Mouse (Mus musculus) hindbrain, embryonic 11.5 days (tissue): ENCODE measurements around the gene Gart. TPM values are rescaled to one million over a fixed set of nuclear protein-coding genes. Genes with fewer than 3 reads are reported as not detected.
A peak's percentile ranks its signal among the peaks of the same experiment; 100 is the strongest.

ENCODE experiments used
- ATAC-seq: fragments of 200-750 bp; cut with Nextera tagmentation; 2 replicates; pipeline ENCODE4 v1.8.0; 2017; ENCODE audit warnings: mild to moderate bottlenecking, moderate TSS enrichment, moderate library complexity; ENCODE audit not compliant: low FRiP score
- DNase-seq: peaks from one replicate; pipeline ENCODE4 v3.0.0-alpha.2; 2015; ENCODE audit warnings: low spot score
- H3K27ac ChIP-seq: fragments of 300-500 bp; sonication (generic); 2 replicates; pipeline ENCODE4 v1.5.1; 2014; ENCODE audit warnings: mild to moderate bottlenecking, low read depth, low read length
- H3K27me3 ChIP-seq: fragments of 300-500 bp; sonication (generic); 2 replicates; pipeline ENCODE4 v1.6.1; 2014; ENCODE audit warnings: mild to moderate bottlenecking, low read length, moderate library complexity, mixed read lengths; ENCODE audit not compliant: control insufficient read depth, insufficient read depth
- H3K36me3 ChIP-seq: fragments of 300-500 bp; sonication (generic); 2 replicates; pipeline ENCODE4 v1.6.1; 2014; ENCODE audit warnings: mild to moderate bottlenecking, low read length, moderate library complexity, mixed read lengths; ENCODE audit not compliant: control insufficient read depth, insufficient read depth
- H3K4me1 ChIP-seq: fragments of 300-500 bp; sonication (generic); replicated peaks from 2 replicates; pipeline ENCODE4 v1.6.1; 2014; ENCODE audit warnings: low read length, mixed read lengths; ENCODE audit not compliant: control insufficient read depth, insufficient read depth
- H3K4me2 ChIP-seq: fragments of 300-500 bp; sonication (generic); replicated peaks from 2 replicates; pipeline ENCODE4 v1.6.1; 2014; ENCODE audit warnings: mild to moderate bottlenecking, low read depth, low read length
- H3K4me3 ChIP-seq: fragments of 300-500 bp; sonication (generic); 2 replicates; pipeline ENCODE4 v1.5.1; 2014; ENCODE audit warnings: low read depth, low read length
- H3K9ac ChIP-seq: fragments of 300-500 bp; sonication (generic); 2 replicates; pipeline ENCODE4 v1.6.1; 2014; ENCODE audit warnings: low read depth, low read length
- H3K9me3 ChIP-seq: fragments of 300-500 bp; sonication (generic); 2 replicates; pipeline ENCODE4 v1.6.1; 2016; ENCODE audit warnings: low read length; ENCODE audit not compliant: control insufficient read depth
- WGBS: fragments of 180-500 bp; shearing (Covaris S2); extraction: QIAGEN DNeasy Blood & Tissue Kit; methylation state at CpG from one replicate; pipeline ENCODE4 v1.1.7; 2014; 5-methylcytosine and 5-hydroxymethylcytosine counted together
- polyA plus RNA-seq: library from polyadenylated mRNA; unstranded; fragments of >200 nt; fragmentation: Nextera tagmentation; extraction: Ambion mirVana; gene quantifications from 2 replicates; pipeline ENCODE4 v1.2.1, GENCODE M21; 2014

The Gart gene
- polyA plus RNA-seq, 1 experiment from 2014 or later, result 82.5 TPM

DNA sequence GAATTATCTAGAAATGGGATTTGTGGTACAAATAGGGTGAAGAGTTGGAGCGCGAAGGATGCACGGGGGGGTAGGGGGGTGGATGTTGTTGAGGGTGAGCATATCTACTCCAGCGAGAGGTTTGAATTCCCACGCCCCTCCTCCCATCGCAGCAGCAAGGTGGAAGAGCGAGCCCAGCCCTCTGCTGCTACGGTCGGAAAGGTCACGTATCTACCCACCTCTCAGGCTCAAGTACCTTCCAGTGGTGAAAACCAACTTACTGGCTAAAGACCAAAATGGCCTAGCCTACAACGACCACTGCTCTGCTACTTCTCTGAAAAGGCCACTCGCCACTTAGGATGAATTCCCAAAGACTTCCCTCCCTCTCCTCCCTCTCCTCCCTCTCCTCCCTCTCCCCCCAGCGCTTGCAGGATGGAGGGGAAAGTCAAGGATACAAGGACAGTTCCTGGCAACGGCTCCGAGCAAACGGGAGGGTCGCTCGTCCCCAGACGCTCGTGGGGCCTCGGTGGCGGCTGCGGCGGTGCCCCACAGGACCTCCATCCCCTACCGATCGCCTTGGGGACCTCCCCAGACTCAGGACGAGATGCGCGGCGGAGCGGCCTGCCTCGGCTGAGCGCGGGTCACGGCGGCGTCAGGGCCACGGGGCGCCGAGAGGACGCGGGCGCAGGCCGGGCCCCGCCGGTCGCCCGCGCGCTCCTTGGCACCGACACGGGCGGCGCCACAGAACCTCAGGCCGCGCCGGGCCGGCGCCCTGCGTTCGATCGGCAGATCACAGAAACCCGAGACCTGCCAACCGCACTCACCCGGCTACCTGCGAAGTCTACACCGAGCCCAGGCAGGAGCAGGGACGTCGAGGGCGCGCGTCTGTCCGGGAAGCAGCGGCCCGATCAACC lies 49.7 kb downstream of the Gart start:
- WGBS, result 1% methylated on average over 67 of the region's 75 CpGs
- ATAC-seq (peak; percentile 10; the same call in 1 of the 2 replicates), DNase-seq (peak; percentile 72)
- H3K4me3 ChIP-seq, result peak overlapping the region; percentile 82
- H3K36me3 ChIP-seq, result no peaks in the 10 kb centered on the region
- H3K4me2 ChIP-seq, result peak overlapping the region; percentile 88
- no peaks in the 10 kb centered on the region for H3K4me1 ChIP-seq
- peak overlapping the region; percentile 80 for H3K9ac ChIP-seq
- no peaks in the 10 kb centered on the region for H3K9me3 ChIP-seq
- peak overlapping the region; percentile 61 for H3K27ac ChIP-seq
- H3K27me3 ChIP-seq, result peaks cover 4% of the 10 kb centered on the region; the same call in 1 of the 2 replicates

DNA sequence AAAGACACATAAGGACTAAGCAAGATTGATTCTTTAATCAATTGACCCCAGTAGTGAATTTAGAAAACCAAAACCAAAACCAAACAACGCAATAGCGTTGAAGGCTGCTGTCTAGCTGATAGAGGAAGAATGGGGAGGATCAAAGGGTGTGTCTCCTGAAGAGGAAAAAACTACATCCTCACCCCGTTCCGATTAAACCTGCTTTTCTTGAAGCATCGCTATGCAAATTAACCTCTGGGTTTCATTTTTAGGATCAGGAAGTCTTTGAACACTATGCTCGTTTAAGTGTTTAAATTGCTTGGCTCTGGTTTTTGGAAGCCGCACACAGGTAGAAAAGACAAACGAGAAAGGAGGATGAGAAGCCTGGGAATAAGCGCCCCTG lies 50.4 kb downstream of the Gart start:
- H3K4me2 ChIP-seq, result peak overlapping the region; percentile 88
- DNase-seq, result peak; percentile 8
- no peak for ATAC-seq
- H3K4me3 ChIP-seq, result peak overlapping the region; percentile 82
- H3K36me3 ChIP-seq, result no peaks in the 10 kb centered on the region
- no peak overlapping the region; the same call in 1 of the 2 replicates for H3K9ac ChIP-seq
- H3K27me3 ChIP-seq, result peaks cover 4% of the 10 kb centered on the region; the same call in 1 of the 2 replicates
- no peak overlapping the region for H3K27ac ChIP-seq
- no peaks in the 10 kb centered on the region for H3K4me1 ChIP-seq
- 21% methylated on average over 9 of the region's 9 CpGs for whole genome bisulfite sequencing
- H3K9me3 ChIP-seq, result no peaks in the 10 kb centered on the region

DNA sequence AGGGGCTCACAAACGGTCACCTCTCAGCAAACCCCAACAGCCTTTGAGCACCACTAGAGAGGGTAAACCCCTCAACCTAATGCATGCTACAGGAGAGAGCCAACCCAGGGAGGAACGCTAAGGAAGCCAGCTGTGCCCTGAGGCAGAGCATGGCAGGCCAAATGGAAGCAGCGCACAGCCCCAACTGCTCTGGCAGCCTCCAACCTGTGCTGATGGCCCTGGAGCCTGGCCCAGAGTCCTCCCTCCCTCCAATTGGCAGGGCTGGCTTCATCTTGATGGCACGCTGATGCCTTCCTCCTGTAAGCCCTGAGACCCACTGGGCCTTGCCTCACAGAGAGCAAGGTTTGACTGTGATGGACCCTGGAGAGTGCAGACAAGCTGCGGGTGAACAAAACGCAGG lies 51.7 kb downstream of the Gart start:
- 87% methylated on average over 6 of the region's 6 CpGs for WGBS
- no peak for DNase-seq

DNA sequence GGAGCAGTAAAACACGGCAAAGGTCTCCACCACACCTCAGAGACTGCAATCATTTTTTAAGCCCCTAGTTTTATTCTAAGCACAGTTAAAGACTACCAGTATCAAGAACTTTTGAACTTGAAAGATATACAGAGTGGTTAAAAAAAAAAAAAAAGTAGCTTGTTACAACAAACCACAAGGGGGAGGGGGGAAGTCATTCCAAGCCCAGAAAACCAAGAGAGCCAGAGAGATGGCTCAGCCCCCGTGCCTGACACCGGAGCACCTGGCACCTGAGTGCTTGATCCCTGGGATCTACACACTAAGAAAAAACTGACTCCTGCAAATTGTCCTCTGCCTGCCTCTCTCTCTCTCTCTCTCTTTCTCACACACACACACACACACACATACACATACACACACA lies 53.5 kb downstream of the Gart start:
- ATAC-seq, result no peak
- Histone ChIP-seq H3K4me2 (no peak overlapping the region), H3K27ac (no peak overlapping the region), H3K36me3 (no peaks in the 10 kb centered on the region), H3K4me1 (no peaks in the 10 kb centered on the region), H3K4me3 (no peak overlapping the region), H3K9me3 (no peaks in the 10 kb centered on the region), H3K9ac (no peak overlapping the region), H3K27me3 (no peaks in the 10 kb centered on the region)
- 73% methylated on average over 3 of the region's 3 CpGs for WGBS
- no peak for DNase-seq

More for the DNA sequence above, 51.7 kb downstream of the Gart start:
- no peak for ATAC-seq
- H3K9me3 ChIP-seq, result no peaks in the 10 kb centered on the region
- H3K27ac ChIP-seq, result no peak overlapping the region
- H3K4me1 ChIP-seq, result no peaks in the 10 kb centered on the region
- no peak overlapping the region for H3K4me2 ChIP-seq
- no peaks in the 10 kb centered on the region for H3K36me3 ChIP-seq
- H3K27me3 ChIP-seq, result peaks cover 4% of the 10 kb centered on the region; the same call in 1 of the 2 replicates
- no peak overlapping the region for H3K9ac ChIP-seq
- no peak overlapping the region for H3K4me3 ChIP-seq

DNA sequence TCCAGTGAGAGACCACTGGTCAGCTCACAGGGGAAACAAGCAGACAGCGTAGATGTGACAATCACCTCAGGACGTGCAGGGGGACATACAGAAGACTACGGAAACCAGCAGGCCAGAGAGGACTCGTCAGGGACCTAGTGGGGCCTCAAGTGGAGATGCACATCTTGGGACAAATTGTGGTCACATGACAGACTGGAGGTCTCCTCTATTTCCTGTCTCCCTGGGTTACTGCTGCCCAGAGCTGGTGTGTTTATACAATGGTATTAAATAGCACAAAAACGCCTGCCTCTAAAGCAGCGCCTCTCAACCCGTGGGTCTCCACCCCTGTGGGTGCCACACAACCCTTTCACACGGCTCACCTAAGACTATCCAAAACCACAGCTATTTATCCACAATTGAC lies 54.6 kb downstream of the Gart start:
- Histone ChIP-seq H3K4me3 (no peak overlapping the region), H3K27ac (no peak overlapping the region), H3K36me3 (no peaks in the 10 kb centered on the region), H3K9ac (no peak overlapping the region), H3K27me3 (no peaks in the 10 kb centered on the region), H3K4me2 (no peak overlapping the region), H3K4me1 (no peaks in the 10 kb centered on the region), H3K9me3 (no peaks in the 10 kb centered on the region)
- ATAC-seq, result no peak
- 78% methylated on average over 8 of the region's 8 CpGs for WGBS
- DNase-seq, result no peak

DNA sequence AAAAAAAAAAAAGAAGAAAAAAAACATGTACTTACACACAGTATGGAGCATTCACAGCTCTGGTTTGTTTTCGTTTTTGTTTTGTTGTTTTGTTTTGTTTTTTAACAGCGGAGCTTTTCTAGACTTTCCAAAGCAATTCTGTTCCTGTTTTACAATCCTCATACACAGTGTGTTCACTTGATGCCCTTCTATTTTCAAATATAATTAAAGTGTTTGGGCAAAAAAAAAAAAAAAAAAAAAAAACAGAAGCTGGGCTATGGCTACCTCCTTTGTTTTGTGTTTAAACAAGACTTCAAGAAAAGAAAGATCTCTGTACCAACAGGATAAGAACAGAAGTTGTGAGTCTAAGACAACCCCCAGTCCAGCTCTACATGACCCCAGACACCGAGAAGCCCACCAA lies 58.0 kb downstream of the Gart start:
- H3K4me2 ChIP-seq, result no peak overlapping the region
- H3K9ac ChIP-seq, result no peak overlapping the region
- ATAC-seq, result no peak
- no peaks in the 10 kb centered on the region for H3K9me3 ChIP-seq
- H3K4me3 ChIP-seq, result no peak overlapping the region
- H3K27ac ChIP-seq, result no peak overlapping the region
- H3K27me3 ChIP-seq, result no peaks in the 10 kb centered on the region
- whole genome bisulfite sequencing, result 88% methylated on average over 3 of the region's 3 CpGs
- no peaks in the 10 kb centered on the region for H3K36me3 ChIP-seq
- no peak for DNase-seq
- no peaks in the 10 kb centered on the region for H3K4me1 ChIP-seq

DNA sequence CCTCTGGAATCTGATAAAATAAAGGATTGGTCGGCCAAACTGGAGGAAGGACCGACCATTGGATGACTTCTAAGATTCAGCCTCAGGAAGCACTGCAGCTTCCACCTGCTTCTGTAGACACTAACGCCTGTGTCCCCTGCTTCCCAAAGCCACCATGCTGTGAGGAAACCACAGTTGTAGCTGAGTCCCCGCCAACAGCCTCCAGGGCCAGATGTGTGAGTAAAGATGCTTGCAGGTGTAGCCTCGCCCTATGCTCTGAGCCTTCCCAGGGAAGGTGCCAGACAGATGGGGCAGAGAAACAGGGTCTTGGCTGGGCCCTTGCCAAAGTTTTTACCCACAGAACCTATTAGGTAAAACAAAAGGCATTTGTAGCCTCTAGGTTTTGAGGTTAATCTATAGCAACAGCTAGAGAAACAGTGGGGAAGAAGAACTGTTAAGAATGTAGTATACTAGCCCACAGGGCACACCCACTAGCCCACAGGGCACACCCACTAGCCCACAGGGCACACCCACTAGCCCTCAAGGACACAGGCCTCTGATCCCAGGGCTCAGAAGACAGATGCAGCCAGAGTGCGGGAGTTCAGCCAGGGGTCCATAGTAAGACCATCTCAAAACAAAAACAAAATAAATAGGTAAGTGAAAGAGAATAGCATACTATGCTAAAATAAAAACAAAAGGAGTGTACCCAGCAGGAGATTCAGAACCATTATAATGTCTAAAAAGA lies 58.9 kb downstream of the Gart start:
- Histone ChIP-seq H3K36me3 (no peaks in the 10 kb centered on the region), H3K4me1 (no peaks in the 10 kb centered on the region), H3K27ac (no peak overlapping the region), H3K27me3 (no peaks in the 10 kb centered on the region), H3K9me3 (no peaks in the 10 kb centered on the region), H3K4me3 (no peak overlapping the region), H3K4me2 (no peak overlapping the region), H3K9ac (no peak overlapping the region)
- no peak for ATAC-seq
- WGBS, result 58% methylated on average over 6 of the region's 6 CpGs
- DNase-seq, result no peak

DNA sequence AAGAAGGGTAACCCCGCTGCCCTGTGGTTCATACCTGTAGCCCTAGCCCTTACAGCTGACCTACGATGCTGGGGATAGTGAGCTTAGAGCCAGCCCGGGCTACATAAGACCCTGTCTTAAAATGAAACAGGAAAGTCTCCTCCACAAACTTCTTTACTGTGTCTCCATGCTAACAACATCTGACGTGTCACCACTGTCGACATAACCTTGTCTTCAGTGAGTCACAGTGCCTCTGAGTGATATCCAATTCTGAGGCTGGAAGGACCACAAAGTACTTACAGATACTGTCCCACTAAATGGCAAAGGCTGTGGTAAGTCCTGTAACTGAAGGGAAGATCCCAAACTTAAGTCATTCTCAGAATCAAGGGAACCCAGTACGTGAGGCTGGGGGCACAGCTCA lies 60.5 kb downstream of the Gart start:
- H3K27ac ChIP-seq, result no peak overlapping the region
- no peaks in the 10 kb centered on the region for H3K36me3 ChIP-seq
- WGBS, result 92% methylated on average over 6 of the region's 6 CpGs
- DNase-seq, result no peak
- H3K4me3 ChIP-seq, result no peak overlapping the region
- no peaks in the 10 kb centered on the region for H3K4me1 ChIP-seq
- no peaks in the 10 kb centered on the region for H3K9me3 ChIP-seq
- no peak for ATAC-seq
- H3K9ac ChIP-seq, result no peak overlapping the region
- H3K27me3 ChIP-seq, result no peaks in the 10 kb centered on the region
- H3K4me2 ChIP-seq, result no peak overlapping the region
